Mouse (Mus musculus) forebrain, postnatal 0 days (tissue): Measurements from ENCODE around the gene Slx. TPM values are rescaled to one million over a fixed set of nuclear protein-coding genes. Genes with fewer than 3 reads are reported as not detected.
"Not testable (repeated sequence)": the region's sequence is repeated elsewhere in the genome, so short reads cannot be mapped to it uniquely, and the experiment has no call there.

Experiments
- ATAC-seq: fragments of 200-750 bp; cut with Nextera tagmentation; 2 replicates; pipeline ENCODE4 v1.8.0; 2017; ENCODE audit warnings: mild to moderate bottlenecking, moderate library complexity
- DNase-seq: peaks from one replicate; pipeline ENCODE4 v3.0.0-alpha.2; 2015
- H3K27ac ChIP-seq: fragments of 300-500 bp; sonication (generic); 2 replicates; pipeline ENCODE4 v1.5.1; 2014; ENCODE audit warnings: low read depth, mild to moderate bottlenecking, antibody characterized with exemption, low read length, moderate library complexity, mixed read lengths
- H3K27me3 ChIP-seq: fragments of 300-500 bp; sonication (generic); 2 replicates; pipeline ENCODE4 v1.6.1; 2014; ENCODE audit warnings: mild to moderate bottlenecking, low read length, mixed read lengths; ENCODE audit not compliant: insufficient read depth
- H3K36me3 ChIP-seq: fragments of 300-500 bp; sonication (generic); 2 replicates; pipeline ENCODE4 v1.6.1; 2014; ENCODE audit warnings: mild to moderate bottlenecking, moderate library complexity; ENCODE audit not compliant: insufficient read depth
- H3K4me1 ChIP-seq: fragments of 300-500 bp; sonication (generic); 2 replicates; pipeline ENCODE4 v1.6.1; 2014; ENCODE audit warnings: antibody characterized with exemption; ENCODE audit not compliant: insufficient read depth
- H3K4me2 ChIP-seq: fragments of 300-500 bp; sonication (generic); 2 replicates; pipeline ENCODE4 v1.6.1; 2014; ENCODE audit warnings: low read depth, mild to moderate bottlenecking, moderate library complexity
- H3K4me3 ChIP-seq: fragments of 300-500 bp; sonication (generic); 2 replicates; pipeline ENCODE4 v1.5.1; 2014; ENCODE audit warnings: low read depth, low read length, mixed read lengths
- H3K9ac ChIP-seq: fragments of 300-500 bp; sonication (generic); 2 replicates; pipeline ENCODE4 v1.6.1; 2014; ENCODE audit warnings: mild to moderate bottlenecking
- H3K9me3 ChIP-seq: fragments of 300-500 bp; sonication (generic); 2 replicates; pipeline ENCODE4 v1.6.1; 2016; ENCODE audit warnings: low read length
- WGBS: fragments of 180-500 bp; shearing (Covaris S2); extraction: QIAGEN DNeasy Blood & Tissue Kit; methylation state at CpG from one replicate; pipeline ENCODE4 v1.1.7; 2014; 5-methylcytosine and 5-hydroxymethylcytosine counted together
- microRNA-seq, 2 experiments: library from miRNA; unstranded; fragments of <30 nt; microRNA quantifications; one replicate each; pipeline ENCODE4; 2016
- polyA plus RNA-seq: library from polyadenylated mRNA; unstranded; fragments of >200 nt; fragmentation: Nextera tagmentation; extraction: Ambion mirVana; gene quantifications from 2 replicates; pipeline ENCODE4 v1.2.1, GENCODE M21; 2015
- total RNA-seq: library from RNA; depleted of rRNA; stranded (reverse); fragments of >200 nt; gene quantifications from 2 replicates; pipeline ENCODE4 v1.2.3, GENCODE M21; 2014; rRNA removed

Gene Slx
- total RNA-seq (not detected in 2 replicates), polyA plus RNA-seq (not detected in 2 replicates)

DNA sequence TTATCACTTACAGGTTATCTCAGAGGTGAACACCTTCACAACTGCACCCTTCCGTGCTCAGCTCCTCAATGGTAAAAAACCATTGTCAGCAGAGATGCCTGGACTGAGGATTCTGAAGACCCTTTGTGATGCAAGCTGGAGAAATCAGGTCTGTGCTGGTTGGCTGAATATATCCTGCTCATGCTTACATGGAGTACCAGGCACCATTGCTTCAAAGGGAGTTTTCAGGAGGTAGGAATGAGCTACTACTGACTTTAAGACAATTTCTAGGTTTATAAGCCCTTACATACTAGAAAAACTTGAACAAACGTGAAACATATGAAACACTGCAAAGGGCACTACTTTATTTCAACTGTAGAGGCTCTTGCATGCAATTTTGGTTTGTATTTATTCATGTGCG is at the start of gene Slx:
TSS of gene Slx (minus strand) at position 101 of the 400 bp plus-strand sequence.
- WGBS = 70% methylated on average over 3 of the region's 3 CpGs

More for the DNA sequence above, at the start of gene Slx:
- not testable (repeated sequence) for H3K4me1 ChIP-seq, ATAC-seq, DNase-seq, H3K9me3 ChIP-seq, H3K36me3 ChIP-seq, H3K4me3 ChIP-seq, H3K9ac ChIP-seq, H3K27ac ChIP-seq, H3K4me2 ChIP-seq, H3K27me3 ChIP-seq

Small RNA genes within 50 kb of the gene (microRNA-seq; reads per million reads assigned to microRNA genes)
- gene Gm27341 = 0 reads per million in 2 experiments

Other genes starting within 250 kb of the Slx start
- not detected in 2 replicates for gene Gm2030, start 235.5 kb downstream of the Slx start, total RNA-seq
- not detected in 2 replicates for gene Gm2030, start 235.5 kb downstream of the Slx start, polyA plus RNA-seq
- not detected in 2 replicates for gene Gm14525, start 157.1 kb upstream of the Slx start, total RNA-seq
- gene Gm14525, start 157.1 kb upstream of the Slx start, polyA plus RNA-seq = not detected in 2 replicates